Mouse (Mus musculus): Measurements from ENCODE around the gene Dhx37.

GRCm38 (mm10) chr5:125441234-125442114, 7.6 kb upstream of the Dhx37 start, which contains the start of gene Bri3bp:
- TF ChIP-seq ZC3H11A (IDR thresholded peaks at IDR 0.05; ENCODE audit: borderline replicate concordance, low read depth, low read length) (no peak), MAFK (IDR thresholded peaks at IDR 0.05; ENCODE audit: insufficient read depth, low read depth, low read length) (no peak), CHD2 (IDR thresholded peaks at IDR 0.05; ENCODE audit: low read depth, low read length) (no peak), ZNF384 (IDR thresholded peaks at IDR 0.05; ENCODE audit: low read depth, low read length) (no peak)
